Mouse (Mus musculus) forebrain, embryonic 16.5 days (tissue): Measurements from ENCODE around the gene Hes2. TPM values are rescaled to one million over a fixed set of nuclear protein-coding genes. Genes with fewer than 3 reads are reported as not detected.

Experiments used
- ATAC-seq: fragments of 200-750 bp; cut with Nextera tagmentation; 2 replicates; pipeline ENCODE4 v1.8.0; 2017; ENCODE audit warnings: mild to moderate bottlenecking, moderate library complexity
- H3K27ac ChIP-seq: fragments of 300-500 bp; sonication (generic); 2 replicates; pipeline ENCODE4 v1.5.1; 2014; ENCODE audit warnings: low read length, control low read depth
- H3K27me3 ChIP-seq: fragments of 300-500 bp; sonication (generic); replicated peaks from 2 replicates; pipeline ENCODE4 v1.6.1; 2014; ENCODE audit warnings: low read length; ENCODE audit not compliant: control insufficient read depth, insufficient read depth
- H3K36me3 ChIP-seq: fragments of 300-500 bp; sonication (generic); 2 replicates; pipeline ENCODE4 v1.6.1; 2014; ENCODE audit not compliant: control insufficient read depth, insufficient read depth
- H3K4me1 ChIP-seq: fragments of 300-500 bp; sonication (generic); replicated peaks from 2 replicates; pipeline ENCODE4 v1.6.1; 2014; ENCODE audit warnings: low read length; ENCODE audit not compliant: control insufficient read depth, insufficient read depth
- H3K4me2 ChIP-seq: fragments of 300-500 bp; sonication (generic); 2 replicates; pipeline ENCODE4 v1.6.1; 2014; ENCODE audit warnings: mild to moderate bottlenecking, low read length, control low read depth
- H3K4me3 ChIP-seq: fragments of 300-500 bp; sonication (generic); replicated peaks from 2 replicates; pipeline ENCODE4 v1.5.1; 2014; ENCODE audit warnings: mild to moderate bottlenecking, low read length, control low read depth
- H3K9ac ChIP-seq: fragments of 300-500 bp; sonication (generic); replicated peaks from 2 replicates; pipeline ENCODE4 v1.6.1; 2014; ENCODE audit warnings: low read depth, low read length, control low read depth
- H3K9me3 ChIP-seq: fragments of 300-500 bp; sonication (generic); 2 replicates; pipeline ENCODE4 v1.6.1; 2016; ENCODE audit warnings: low read length; ENCODE audit not compliant: control insufficient read depth
- WGBS: fragments of 180-500 bp; shearing (Covaris S2); extraction: QIAGEN DNeasy Blood & Tissue Kit; methylation state at CpG from one replicate; pipeline ENCODE4 v1.1.7; 2014; 5-methylcytosine and 5-hydroxymethylcytosine counted together
- polyA plus RNA-seq: library from polyadenylated mRNA; unstranded; fragments of >200 nt; fragmentation: Nextera tagmentation; extraction: Ambion mirVana; gene quantifications from 2 replicates; pipeline ENCODE4 v1.2.1, GENCODE M21; 2015

Gene Hes2
- polyA plus RNA-seq, 1 experiment from 2014 or later, result not detected

DNA sequence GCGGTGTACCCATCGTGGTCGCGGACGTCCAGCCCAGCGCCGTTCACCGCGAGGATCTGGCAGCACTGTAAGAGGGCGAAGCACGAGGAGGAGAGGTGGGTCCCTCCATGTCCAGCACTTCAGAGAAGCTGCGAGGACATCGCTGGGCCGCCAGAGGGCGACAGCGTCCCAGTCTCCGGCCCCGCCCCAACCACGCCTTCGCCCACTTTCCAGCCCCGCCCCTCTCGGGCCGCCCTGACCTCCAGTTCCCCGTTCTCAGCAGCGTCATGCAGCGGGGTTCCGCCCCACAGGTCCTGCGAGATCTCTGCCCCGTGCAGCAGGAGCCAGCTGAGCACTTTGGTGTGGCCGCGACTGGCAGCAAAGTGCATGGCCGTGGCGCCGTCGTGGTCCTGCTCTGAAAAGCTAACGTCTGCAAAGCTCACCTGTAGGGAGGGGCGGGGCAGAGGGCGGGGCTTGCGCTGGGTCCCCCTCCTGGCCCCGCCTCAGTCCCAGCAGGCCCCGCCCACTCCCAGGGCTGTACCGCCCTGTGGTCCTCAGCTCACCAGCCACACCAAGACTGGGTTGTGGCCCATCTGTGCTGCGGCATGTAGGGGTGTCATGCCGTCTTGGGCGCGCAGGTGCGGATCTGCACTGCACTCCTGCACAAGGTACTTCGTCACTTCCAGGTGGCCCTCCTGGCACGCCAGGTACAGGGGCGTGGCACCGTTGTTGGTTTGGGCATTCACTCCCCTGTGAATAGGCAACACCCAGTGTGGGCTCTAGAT is 20.0 kb upstream of the Hes2 start:
- peak overlapping the region; percentile 37 for H3K4me3 ChIP-seq
- peaks cover 18% of the 10 kb centered on the region for H3K27me3 ChIP-seq
- H3K36me3 ChIP-seq, result no peaks in the 10 kb centered on the region
- ATAC-seq, result peak; percentile 63
- 2% methylated on average over 51 of the region's 51 CpGs for WGBS
- H3K9ac ChIP-seq, result no peak overlapping the region
- no peaks in the 10 kb centered on the region for H3K9me3 ChIP-seq
- peak overlapping the region; percentile 51 for H3K4me2 ChIP-seq
- peaks cover 9% of the 10 kb centered on the region for H3K4me1 ChIP-seq
- H3K27ac ChIP-seq, result no peak overlapping the region

DNA sequence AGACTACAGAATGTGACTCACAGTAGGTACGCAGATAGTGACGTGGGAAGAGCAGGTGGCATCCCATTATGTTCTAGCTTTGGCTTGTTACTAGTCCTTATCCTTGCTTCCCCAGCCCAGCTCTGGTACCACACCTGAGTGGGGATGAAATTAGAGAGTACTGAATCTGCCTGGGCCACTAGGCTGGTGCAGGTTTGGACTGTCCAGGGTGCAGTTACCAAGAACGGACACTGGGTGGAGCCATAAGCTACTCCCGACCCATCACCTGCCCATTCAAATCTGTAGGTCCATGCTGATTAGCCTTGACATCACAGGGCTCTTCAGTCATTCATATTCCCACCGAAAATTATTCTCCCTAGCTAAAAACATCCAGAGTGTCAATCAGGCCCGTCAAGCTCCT is 18.2 kb upstream of the Hes2 start:
- Histone ChIP-seq H3K4me3 (no peak overlapping the region), H3K9me3 (no peaks in the 10 kb centered on the region), H3K36me3 (no peaks in the 10 kb centered on the region), H3K9ac (no peak overlapping the region), H3K27ac (no peak overlapping the region), H3K4me2 (no peak overlapping the region), H3K4me1 (peaks cover 9% of the 10 kb centered on the region), H3K27me3 (peaks cover 9% of the 10 kb centered on the region)
- no peak for ATAC-seq
- WGBS, result 29% methylated on average over 6 of the region's 6 CpGs

GRCm38 (mm10) chr4:152141521-152142135 is 17.0 kb upstream of the Hes2 start:
- Histone ChIP-seq H3K27me3 (peaks cover 9% of the 10 kb centered on the region), H3K9ac (no peak overlapping the region), H3K4me2 (no peak overlapping the region), H3K9me3 (no peaks in the 10 kb centered on the region), H3K36me3 (no peaks in the 10 kb centered on the region), H3K27ac (no peak overlapping the region), H3K4me3 (no peak overlapping the region), H3K4me1 (peaks cover 9% of the 10 kb centered on the region)
- no peak; the same call in 1 of the 2 replicates for ATAC-seq
- WGBS, result 46% methylated on average over 8 of the region's 8 CpGs

DNA sequence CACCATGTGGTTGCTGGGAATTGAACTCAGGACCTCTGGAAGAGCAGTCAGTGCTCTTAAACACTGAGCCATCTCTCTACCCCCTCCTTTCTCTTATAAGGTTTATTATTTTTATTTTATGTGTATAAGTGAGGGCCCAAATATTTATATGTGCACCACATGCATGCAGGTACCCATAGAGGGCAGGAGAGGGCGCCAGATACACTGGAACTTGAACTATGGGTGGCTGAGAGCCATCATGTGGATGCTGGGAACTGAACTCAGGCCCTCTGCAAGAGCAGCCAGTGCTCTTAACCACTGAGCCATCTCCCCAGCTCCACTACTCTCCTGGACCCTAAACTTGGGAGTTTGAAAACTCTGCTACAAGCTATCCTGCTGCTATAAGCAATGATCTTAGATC is 15.0 kb upstream of the Hes2 start:
- Histone ChIP-seq H3K36me3 (no peaks in the 10 kb centered on the region), H3K4me2 (no peak overlapping the region), H3K27ac (no peak overlapping the region), H3K9me3 (no peaks in the 10 kb centered on the region), H3K9ac (no peak overlapping the region), H3K27me3 (peaks cover 2% of the 10 kb centered on the region), H3K4me1 (peaks cover 6% of the 10 kb centered on the region), H3K4me3 (no peak overlapping the region)
- WGBS, result 21% methylated on average over 1 of the region's 1 CpGs
- ATAC-seq, result no peak

DNA sequence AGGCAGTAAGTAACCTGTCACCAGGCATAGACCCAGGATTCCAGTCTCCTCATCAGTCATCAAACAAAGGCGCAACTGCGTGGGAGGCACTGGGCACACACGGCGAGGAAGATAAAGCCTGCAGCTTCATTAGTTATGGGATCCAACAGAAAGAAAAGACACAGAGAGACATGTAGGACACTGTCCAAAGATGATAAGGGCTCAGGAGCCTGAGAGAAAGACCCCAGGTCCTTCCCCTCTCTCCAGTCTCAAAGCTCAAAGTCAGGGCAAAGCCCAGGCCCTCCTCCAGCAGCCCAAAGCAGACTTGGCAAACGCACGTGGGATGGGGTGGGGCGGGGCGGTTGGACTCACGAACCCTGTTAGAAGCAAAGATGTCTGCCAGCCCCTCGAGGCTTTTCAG is 13.2 kb upstream of the Hes2 start:
- H3K27me3 ChIP-seq, result peaks cover 6% of the 10 kb centered on the region
- WGBS, result 71% methylated on average over 10 of the region's 10 CpGs
- peaks cover 5% of the 10 kb centered on the region; the same call in 1 of the 2 replicates for H3K4me1 ChIP-seq
- no peak overlapping the region for H3K4me3 ChIP-seq
- no peaks in the 10 kb centered on the region for H3K9me3 ChIP-seq
- no peak overlapping the region for H3K4me2 ChIP-seq
- no peak overlapping the region for H3K27ac ChIP-seq
- H3K9ac ChIP-seq, result no peak overlapping the region
- no peaks in the 10 kb centered on the region for H3K36me3 ChIP-seq
- ATAC-seq, result no peak

DNA sequence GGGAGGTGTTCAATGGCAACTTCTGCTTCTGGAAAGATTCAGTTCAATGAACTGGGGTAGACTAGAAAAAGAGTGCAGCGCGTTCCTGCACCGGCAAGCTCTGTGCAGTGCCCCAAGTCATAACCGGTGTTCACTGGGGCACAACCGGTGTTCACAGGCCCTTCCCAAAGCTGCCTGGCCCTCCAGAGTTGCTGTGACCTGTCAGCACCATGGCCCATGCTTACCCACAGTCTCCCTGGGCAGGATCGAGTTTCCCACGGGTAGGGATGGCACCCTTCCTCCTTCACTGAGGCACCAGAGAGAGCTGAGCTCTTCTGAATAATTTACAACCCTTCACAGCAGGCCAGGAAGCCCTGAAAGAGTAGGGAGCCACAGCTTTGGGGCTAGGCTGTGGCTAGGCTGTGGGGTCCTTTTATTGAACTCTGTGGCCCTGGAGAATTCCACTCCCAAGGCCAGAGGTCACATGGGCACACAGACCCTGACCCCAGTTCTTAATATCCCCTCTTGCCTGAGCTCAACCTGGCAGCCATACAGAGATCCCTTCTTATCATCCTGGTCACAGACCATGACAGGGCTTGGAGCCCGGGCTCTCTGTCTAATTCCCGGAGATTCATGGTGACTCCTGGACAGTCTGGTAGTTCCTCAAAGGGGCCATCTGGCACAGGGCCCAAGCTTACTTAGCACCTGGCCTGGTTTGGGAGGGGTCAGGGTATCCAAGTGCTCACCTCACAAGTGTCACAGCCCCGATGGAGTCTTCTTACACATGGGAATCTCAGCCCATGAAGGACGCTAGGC is 12.4 kb upstream of the Hes2 start:
- Histone ChIP-seq H3K4me3 (no peak overlapping the region), H3K36me3 (no peaks in the 10 kb centered on the region), H3K27me3 (peaks cover 13% of the 10 kb centered on the region), H3K4me1 (peaks cover 2% of the 10 kb centered on the region; the same call in 1 of the 2 replicates), H3K9me3 (no peaks in the 10 kb centered on the region), H3K4me2 (no peak overlapping the region), H3K27ac (no peak overlapping the region), H3K9ac (no peak overlapping the region)
- WGBS, result 71% methylated on average over 11 of the region's 11 CpGs
- ATAC-seq, result no peak

DNA sequence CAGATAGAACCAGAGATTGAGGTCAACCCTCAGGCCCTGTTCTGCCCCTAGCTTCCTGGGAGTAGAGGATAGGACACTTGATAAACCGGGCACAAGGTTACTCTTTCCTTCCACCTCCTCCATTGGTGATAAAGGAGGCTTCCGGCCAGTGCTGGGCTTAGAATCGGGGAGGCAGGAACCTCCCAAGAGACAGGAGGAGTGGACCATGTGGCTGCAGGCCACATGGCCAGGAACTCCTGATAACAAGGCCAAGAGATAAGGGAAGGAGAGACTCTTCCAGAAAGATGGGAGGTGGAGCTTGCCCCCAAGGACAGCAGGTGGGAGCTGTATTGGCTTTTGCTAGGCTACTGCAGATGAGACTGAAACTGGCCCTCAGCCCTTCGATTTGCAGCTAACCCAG is 8.1 kb upstream of the Hes2 start:
- ATAC-seq, result no peak
- peaks cover 8% of the 10 kb centered on the region for H3K4me1 ChIP-seq
- H3K36me3 ChIP-seq, result no peaks in the 10 kb centered on the region
- H3K27ac ChIP-seq, result no peak overlapping the region
- no peak overlapping the region for H3K4me2 ChIP-seq
- no peak overlapping the region for H3K4me3 ChIP-seq
- H3K9ac ChIP-seq, result no peak overlapping the region
- 84% methylated on average over 4 of the region's 4 CpGs for WGBS
- peaks cover 46% of the 10 kb centered on the region for H3K27me3 ChIP-seq
- no peaks in the 10 kb centered on the region for H3K9me3 ChIP-seq

DNA sequence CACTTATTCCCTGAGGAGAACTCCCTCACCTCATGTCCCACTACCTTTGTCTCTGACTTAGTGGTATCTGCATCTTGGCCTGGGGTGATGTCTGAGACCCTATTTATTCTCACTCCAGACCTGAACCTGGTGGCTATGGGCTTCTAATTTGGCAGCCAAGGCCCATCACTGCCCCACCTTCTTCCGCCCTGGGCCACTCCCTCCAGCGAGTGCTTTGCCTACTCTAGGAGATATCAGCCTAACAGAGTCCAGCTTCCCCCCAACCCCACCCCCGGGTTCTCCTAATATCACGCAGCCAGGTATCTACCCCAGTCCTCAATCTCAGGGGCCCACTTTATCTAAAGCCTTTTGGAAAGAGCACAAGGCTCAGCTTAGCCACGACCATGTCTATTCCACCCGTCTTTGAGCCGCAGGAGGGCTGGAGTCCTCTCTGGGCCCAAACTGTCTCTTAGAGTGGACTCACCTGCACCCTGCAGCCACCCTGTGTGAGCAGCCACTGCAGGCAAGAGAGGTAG is 7.2 kb upstream of the Hes2 start:
- Histone ChIP-seq H3K9ac (no peak overlapping the region), H3K9me3 (no peaks in the 10 kb centered on the region), H3K36me3 (no peaks in the 10 kb centered on the region), H3K27me3 (peaks cover 46% of the 10 kb centered on the region), H3K27ac (no peak overlapping the region), H3K4me3 (peak overlapping the region; percentile 29; the same call in 1 of the 2 replicates), H3K4me2 (peak overlapping the region; percentile 43), H3K4me1 (peaks cover 8% of the 10 kb centered on the region)
- WGBS, result 21% methylated on average over 7 of the region's 7 CpGs
- no peak for ATAC-seq

GRCm38 (mm10) chr4:152151966-152152544 is 6.6 kb upstream of the Hes2 start, which contains the start of gene Espn:
TSS of gene Espn (minus strand) at chr4:152152371.
- Histone ChIP-seq H3K4me2 (peak within 1 kb of the TSS; percentile 43), H3K4me3 (peak within 1 kb of the TSS; percentile 29), H3K27ac (no peak within 1 kb of the TSS), H3K36me3 (no peaks in the 10 kb centered on the region), H3K4me1 (peaks cover 8% of the 10 kb centered on the region), H3K9ac (peak within 1 kb of the TSS; percentile 2; the same call in 1 of the 2 replicates), H3K9me3 (no peaks in the 10 kb centered on the region), H3K27me3 (peaks cover 46% of the 10 kb centered on the region)
- WGBS, result under 1% methylated on average over 54 of the region's 57 CpGs
- peak; percentile 75 for ATAC-seq
